Mouse (Mus musculus) midbrain, embryonic 15.5 days (tissue): Measurements from ENCODE around the gene Ecd. TPM values are rescaled to one million over a fixed set of nuclear protein-coding genes. Genes with fewer than 3 reads are reported as not detected.

Source experiments
- ATAC-seq: fragments of 200-750 bp; cut with Nextera tagmentation; replicated peaks from 2 replicates; pipeline ENCODE4 v1.8.0; 2017; ENCODE audit warnings: moderate TSS enrichment
- H3K27ac ChIP-seq: fragments of 300-500 bp; sonication (generic); 2 replicates; pipeline ENCODE4 v1.5.1; 2015; ENCODE audit warnings: mild to moderate bottlenecking, inconsistent platforms
- H3K27me3 ChIP-seq: fragments of 300-500 bp; sonication (generic); replicated peaks from 2 replicates; pipeline ENCODE4 v1.6.1; 2015; ENCODE audit warnings: inconsistent platforms
- H3K36me3 ChIP-seq: fragments of 300-500 bp; sonication (generic); replicated peaks from 2 replicates; pipeline ENCODE4 v1.6.1; 2015; ENCODE audit warnings: inconsistent platforms
- H3K4me1 ChIP-seq: fragments of 300-500 bp; sonication (generic); 2 replicates; pipeline ENCODE4 v1.6.1; 2015; ENCODE audit warnings: inconsistent platforms
- H3K4me2 ChIP-seq: fragments of 300-500 bp; sonication (generic); 2 replicates; pipeline ENCODE4 v1.6.1; 2015; ENCODE audit warnings: inconsistent platforms, mild to moderate bottlenecking, moderate library complexity
- H3K4me3 ChIP-seq: fragments of 300-500 bp; sonication (generic); 2 replicates; pipeline ENCODE4 v1.5.1; 2015; ENCODE audit warnings: mild to moderate bottlenecking, inconsistent platforms
- H3K9ac ChIP-seq: fragments of 300-500 bp; sonication (generic); 2 replicates; pipeline ENCODE4 v1.6.1; 2015; ENCODE audit warnings: mild to moderate bottlenecking, inconsistent platforms
- H3K9me3 ChIP-seq: fragments of 300-500 bp; sonication (generic); 2 replicates; pipeline ENCODE4 v1.6.1; 2016; ENCODE audit warnings: inconsistent platforms
- WGBS: fragments of 180-500 bp; shearing (Covaris S2); methylation state at CpG from one replicate; pipeline ENCODE4 v1.1.7; 2015; ENCODE audit warnings: mixed read lengths; 5-methylcytosine and 5-hydroxymethylcytosine counted together
- polyA plus RNA-seq: library from polyadenylated mRNA; unstranded; fragments of >200 nt; fragmentation: Nextera tagmentation; extraction: Ambion mirVana; gene quantifications from 2 replicates; pipeline ENCODE4 v1.2.1, GENCODE M21; 2015

The Ecd gene
- polyA plus RNA-seq: 49.2 and 54.3 TPM in 2 replicates

- H3K4me1 ChIP-seq: peaks cover 35% of the 10 kb centered on the region
- H3K4me3 ChIP-seq: peak within 1 kb of the TSS; percentile 97
- no peaks in the 10 kb centered on the region for H3K27me3 ChIP-seq
- H3K4me2 ChIP-seq: peak within 1 kb of the TSS; percentile 81
- H3K9me3 ChIP-seq: no peaks in the 10 kb centered on the region
- H3K36me3 ChIP-seq: peaks cover 6% of the 10 kb centered on the region; the same call in 1 of the 2 replicates
- peak within 1 kb of the TSS; percentile 99 for H3K9ac ChIP-seq
- WGBS: under 1% methylated on average over 42 of the region's 42 CpGs
- peak; percentile 99 for ATAC-seq
- H3K27ac ChIP-seq: peak within 1 kb of the TSS; percentile 96
Observed at GRCm38 (mm10) chr14:20347991-20348541, at the start of gene Ecd, which contains the start of gene Fam149b. TSS of gene Ecd (minus strand) at chr14:20348121. TSS of gene Fam149b (plus strand) at chr14:20348162.

- Histone ChIP-seq H3K27me3 (no peaks in the 10 kb centered on the region), H3K4me1 (peaks cover 11% of the 10 kb centered on the region), H3K27ac (no peak overlapping the region), H3K9ac (no peak overlapping the region), H3K4me3 (no peak overlapping the region), H3K4me2 (no peak overlapping the region), H3K9me3 (no peaks in the 10 kb centered on the region), H3K36me3 (no peaks in the 10 kb centered on the region)
- 84% methylated on average over 9 of the region's 9 CpGs for WGBS
- ATAC-seq: no peak
Observed at GRCm38 (mm10) chr14:20397220-20397619, 49.3 kb upstream of the Ecd start.

GRCm38 (mm10) chr14:20393205-20393913 is 45.4 kb upstream of the Ecd start, which contains the start of gene Mrps16:
TSS of gene Mrps16 (minus strand) at chr14:20393634.
- H3K27ac ChIP-seq: peak within 1 kb of the TSS; percentile 91
- peak within 1 kb of the TSS; percentile 78 for H3K4me3 ChIP-seq
- ATAC-seq: peak; percentile 94
- H3K4me2 ChIP-seq: peak within 1 kb of the TSS; percentile 61
- peaks cover 22% of the 10 kb centered on the region for H3K4me1 ChIP-seq
- peak within 1 kb of the TSS; percentile 82 for H3K9ac ChIP-seq
- no peaks in the 10 kb centered on the region for H3K27me3 ChIP-seq
- peaks cover 4% of the 10 kb centered on the region; the same call in 1 of the 2 replicates for H3K36me3 ChIP-seq
- H3K9me3 ChIP-seq: no peaks in the 10 kb centered on the region
- under 1% methylated on average over 68 of the region's 68 CpGs for WGBS

- Histone ChIP-seq H3K4me1 (peaks cover 32% of the 10 kb centered on the region), H3K4me2 (peak overlapping the region; percentile 61; the same call in 1 of the 2 replicates), H3K9me3 (no peaks in the 10 kb centered on the region), H3K36me3 (peaks cover 4% of the 10 kb centered on the region; the same call in 1 of the 2 replicates), H3K4me3 (no peak overlapping the region; the same call in 1 of the 2 replicates), H3K27ac (no peak overlapping the region), H3K27me3 (no peaks in the 10 kb centered on the region), H3K9ac (no peak overlapping the region)
- 80% methylated on average over 4 of the region's 4 CpGs for WGBS
- ATAC-seq: no peak
Observed at GRCm38 (mm10) chr14:20392326-20392725, 44.4 kb upstream of the Ecd start.

GRCm38 (mm10) chr14:20389446-20390079 is 41.6 kb upstream of the Ecd start:
- H3K4me3 ChIP-seq: peak overlapping the region; percentile 84
- H3K9me3 ChIP-seq: no peaks in the 10 kb centered on the region
- H3K9ac ChIP-seq: no peak overlapping the region
- no peaks in the 10 kb centered on the region for H3K27me3 ChIP-seq
- H3K4me1 ChIP-seq: peaks cover 50% of the 10 kb centered on the region
- H3K27ac ChIP-seq: peak overlapping the region; percentile 82
- H3K4me2 ChIP-seq: peak overlapping the region; percentile 82
- 89% methylated on average over 8 of the region's 8 CpGs for WGBS
- ATAC-seq: no peak
- peaks cover 4% of the 10 kb centered on the region; the same call in 1 of the 2 replicates for H3K36me3 ChIP-seq

- WGBS: under 1% methylated on average over 59 of the region's 59 CpGs
- Histone ChIP-seq H3K9me3 (no peaks in the 10 kb centered on the region), H3K4me1 (peaks cover 45% of the 10 kb centered on the region), H3K36me3 (peaks cover 4% of the 10 kb centered on the region; the same call in 1 of the 2 replicates), H3K4me3 (peak within 1 kb of the TSS; percentile 84), H3K27ac (peak within 1 kb of the TSS; percentile 82), H3K4me2 (peak within 1 kb of the TSS; percentile 82), H3K27me3 (no peaks in the 10 kb centered on the region), H3K9ac (peak within 1 kb of the TSS; percentile 72)
- ATAC-seq: peak; percentile 75
Observed at GRCm38 (mm10) chr14:20388441-20389129, 40.7 kb upstream of the Ecd start, which contains the start of gene Dnajc9. TSS of gene Dnajc9 (minus strand) at chr14:20388910.

- H3K9ac ChIP-seq: no peak overlapping the region
- H3K4me1 ChIP-seq: no peaks in the 10 kb centered on the region
- no peak overlapping the region for H3K27ac ChIP-seq
- H3K9me3 ChIP-seq: no peaks in the 10 kb centered on the region
- 95% methylated on average over 9 of the region's 9 CpGs for WGBS
- ATAC-seq: no peak
- no peak overlapping the region for H3K4me3 ChIP-seq
- H3K27me3 ChIP-seq: no peaks in the 10 kb centered on the region
- peaks cover 24% of the 10 kb centered on the region for H3K36me3 ChIP-seq
- H3K4me2 ChIP-seq: no peak overlapping the region
Observed at GRCm38 (mm10) chr14:20379753-20380430, 32.0 kb upstream of the Ecd start.

GRCm38 (mm10) chr14:20379087-20379640 is 31.2 kb upstream of the Ecd start:
- no peaks in the 10 kb centered on the region for H3K27me3 ChIP-seq
- no peak for ATAC-seq
- no peak overlapping the region for H3K4me3 ChIP-seq
- no peak overlapping the region for H3K9ac ChIP-seq
- no peaks in the 10 kb centered on the region for H3K9me3 ChIP-seq
- WGBS: 91% methylated on average over 5 of the region's 5 CpGs
- H3K27ac ChIP-seq: no peak overlapping the region
- no peak overlapping the region for H3K4me2 ChIP-seq
- peaks cover 29% of the 10 kb centered on the region for H3K36me3 ChIP-seq
- no peaks in the 10 kb centered on the region for H3K4me1 ChIP-seq

GRCm38 (mm10) chr14:20378313-20379061 is 30.6 kb upstream of the Ecd start:
- Histone ChIP-seq H3K4me3 (no peak overlapping the region), H3K9ac (no peak overlapping the region), H3K4me2 (no peak overlapping the region), H3K27me3 (no peaks in the 10 kb centered on the region), H3K27ac (no peak overlapping the region), H3K4me1 (no peaks in the 10 kb centered on the region), H3K9me3 (no peaks in the 10 kb centered on the region), H3K36me3 (peaks cover 29% of the 10 kb centered on the region)
- 42% methylated on average over 13 of the region's 13 CpGs for WGBS
- ATAC-seq: no peak

GRCm38 (mm10) chr14:20377112-20377521 is 29.2 kb upstream of the Ecd start:
- whole genome bisulfite sequencing: 85% methylated on average over 4 of the region's 4 CpGs
- peaks cover 29% of the 10 kb centered on the region for H3K36me3 ChIP-seq
- ATAC-seq: no peak

GRCm38 (mm10) chr14:20371854-20372253 is 23.9 kb upstream of the Ecd start:
- no peak overlapping the region for H3K9ac ChIP-seq
- 90% methylated on average over 1 of the region's 1 CpGs for WGBS
- H3K27ac ChIP-seq: no peak overlapping the region
- no peak overlapping the region for H3K4me2 ChIP-seq
- no peaks in the 10 kb centered on the region for H3K27me3 ChIP-seq
- no peaks in the 10 kb centered on the region for H3K4me1 ChIP-seq
- H3K9me3 ChIP-seq: no peaks in the 10 kb centered on the region
- ATAC-seq: no peak
- no peak overlapping the region for H3K4me3 ChIP-seq
- peaks cover 32% of the 10 kb centered on the region for H3K36me3 ChIP-seq

More at GRCm38 (mm10) chr14:20377112-20377521, 29.2 kb upstream of the Ecd start:
- no peaks in the 10 kb centered on the region for H3K27me3 ChIP-seq
- H3K4me1 ChIP-seq: no peaks in the 10 kb centered on the region
- no peak overlapping the region for H3K4me3 ChIP-seq
- H3K9ac ChIP-seq: no peak overlapping the region
- no peak overlapping the region for H3K27ac ChIP-seq
- H3K9me3 ChIP-seq: no peaks in the 10 kb centered on the region
- no peak overlapping the region for H3K4me2 ChIP-seq
